Mouse (Mus musculus): Measurements from ENCODE around the gene Prkar1b. TPM values are rescaled to one million over a fixed set of nuclear protein-coding genes. Genes with fewer than 3 reads are reported as not detected.
A peak's percentile ranks its signal among the peaks of the same experiment; 100 is the strongest.

Gene Prkar1b
- total RNA-seq, 2 experiments from 2014 or later, result 1.7 to 2.5 TPM

DNA sequence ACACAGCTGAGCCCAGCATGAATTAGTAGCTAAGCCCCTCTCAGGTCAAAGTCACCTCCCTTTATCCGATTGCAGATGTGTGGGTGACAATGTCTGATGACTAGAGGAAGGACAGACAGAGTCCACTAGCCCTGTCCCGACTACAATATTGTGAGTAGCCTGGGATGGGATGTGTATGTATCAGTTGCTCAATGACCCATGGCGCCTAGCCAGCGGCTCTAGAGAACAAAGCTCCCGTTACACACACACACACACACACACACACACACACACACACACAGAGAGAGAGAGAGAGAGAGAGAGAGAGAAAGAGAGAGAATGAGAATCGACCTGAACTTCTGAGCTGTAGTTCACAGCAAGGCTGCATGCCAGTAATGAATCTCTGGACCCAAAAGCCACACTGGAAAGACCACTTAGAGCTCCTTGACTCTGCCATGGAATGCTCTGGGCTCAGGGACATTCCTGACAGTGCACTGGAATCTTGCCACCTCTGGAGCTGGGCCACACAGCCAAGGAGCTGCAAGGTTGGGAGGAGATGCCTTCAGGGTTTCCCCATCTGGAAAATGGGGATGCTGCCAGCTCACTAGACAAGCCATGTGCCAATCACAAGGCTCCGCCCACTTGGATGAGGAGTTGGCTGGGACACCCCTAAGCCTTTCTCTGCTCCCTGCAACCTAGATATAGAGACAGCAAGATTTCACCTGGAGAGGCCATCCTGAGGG is 159.0 kb downstream of the Prkar1b start:
- intact Hi-C loops (cut with DNase I), result loop anchor here (5.0 kb wide), 1 partner anchor 134 kb away; no protein-coding TSS in a partner anchor
- DNase-seq (ENCODE audit: low spot score), result no peak

DNA sequence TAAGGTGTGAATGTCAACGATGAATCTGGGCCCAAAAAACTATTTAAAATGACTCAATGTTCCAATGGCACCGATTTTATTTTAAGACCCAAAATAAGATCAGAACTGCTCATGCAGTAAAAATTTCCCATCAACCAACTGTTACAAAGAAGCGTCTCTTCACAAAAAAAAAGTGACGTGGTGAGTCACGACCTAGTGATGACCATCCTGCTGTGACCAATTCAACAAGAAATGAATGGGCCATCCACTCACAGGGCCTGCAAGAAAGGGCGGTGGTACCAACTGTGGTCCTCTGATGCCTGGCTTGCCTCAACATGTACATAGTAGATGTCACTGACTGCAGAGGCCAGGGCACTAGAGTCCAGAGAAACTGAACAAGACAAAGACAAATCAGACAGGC is 160.2 kb downstream of the Prkar1b start:
- intact Hi-C loops (cut with DNase I), result no loop called here
- DNase-seq (ENCODE audit: low spot score), result no peak

DNA sequence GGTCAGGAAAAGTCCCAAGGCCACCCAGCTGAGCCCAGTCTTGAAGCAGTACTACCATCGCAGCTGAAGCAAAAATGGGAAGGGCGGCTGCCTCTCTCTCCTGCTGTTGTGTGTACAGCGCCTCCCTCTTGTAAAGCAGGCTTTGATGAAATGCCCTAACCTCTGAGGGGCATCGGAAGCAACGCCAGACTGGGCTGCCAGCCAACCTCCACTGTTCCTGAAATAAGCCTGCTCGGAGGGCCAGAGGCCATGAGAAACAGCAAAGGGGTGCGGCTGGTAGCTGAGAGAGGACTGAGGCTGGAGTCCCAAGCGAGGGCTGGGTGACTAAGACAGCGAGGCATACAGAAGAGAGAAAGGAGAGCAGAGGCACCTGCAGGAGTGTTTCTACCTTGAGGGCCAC is 161.0 kb downstream of the Prkar1b start:
- intact Hi-C loops (cut with DNase I), result no loop called here
- DNase-seq (ENCODE audit: low spot score), result peak; percentile 58

DNA sequence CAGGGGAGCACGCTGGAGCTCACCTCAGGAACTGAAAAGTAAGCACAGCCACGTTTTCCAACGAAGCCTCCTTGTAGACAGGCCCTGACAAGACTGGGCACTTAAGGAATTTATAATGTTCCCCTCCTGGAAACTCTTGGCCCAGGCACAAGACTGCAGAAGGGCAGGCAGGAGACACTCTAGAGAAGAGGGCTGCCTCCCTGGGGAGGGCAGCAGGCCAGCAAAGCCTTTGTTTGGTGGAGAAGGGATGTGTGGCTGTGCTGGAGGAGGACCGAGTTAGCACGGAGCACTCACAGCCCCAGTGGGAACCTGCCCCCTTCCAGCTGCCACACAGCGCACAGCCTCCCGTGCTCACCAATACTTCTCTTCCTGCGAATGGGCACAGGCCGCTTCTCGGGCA is 161.8 kb downstream of the Prkar1b start:
- intact Hi-C loops (cut with DNase I), result no loop called here
- DNase-seq (ENCODE audit: low spot score), result no peak

DNA sequence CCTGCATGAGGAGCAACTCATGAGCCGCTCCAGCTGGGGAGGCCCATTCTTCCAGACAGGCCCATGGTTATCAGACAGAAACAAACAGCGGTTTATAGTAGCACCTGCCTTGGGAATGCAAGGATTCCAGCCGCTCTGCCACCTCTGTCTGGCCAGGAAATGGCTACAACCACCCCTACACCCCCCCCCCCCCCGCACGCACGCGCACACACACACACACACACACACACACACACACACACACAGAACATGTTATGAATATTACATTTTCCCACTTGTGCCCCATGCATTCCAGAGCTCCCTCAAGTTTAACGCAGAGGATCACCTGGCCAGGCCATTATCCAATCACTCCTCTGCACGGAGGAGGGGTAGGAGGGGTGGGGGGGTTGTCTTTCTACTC is 167.9 kb downstream of the Prkar1b start:
- intact Hi-C loops (cut with DNase I), result no loop called here
- DNase-seq (ENCODE audit: low spot score), result no peak

DNA sequence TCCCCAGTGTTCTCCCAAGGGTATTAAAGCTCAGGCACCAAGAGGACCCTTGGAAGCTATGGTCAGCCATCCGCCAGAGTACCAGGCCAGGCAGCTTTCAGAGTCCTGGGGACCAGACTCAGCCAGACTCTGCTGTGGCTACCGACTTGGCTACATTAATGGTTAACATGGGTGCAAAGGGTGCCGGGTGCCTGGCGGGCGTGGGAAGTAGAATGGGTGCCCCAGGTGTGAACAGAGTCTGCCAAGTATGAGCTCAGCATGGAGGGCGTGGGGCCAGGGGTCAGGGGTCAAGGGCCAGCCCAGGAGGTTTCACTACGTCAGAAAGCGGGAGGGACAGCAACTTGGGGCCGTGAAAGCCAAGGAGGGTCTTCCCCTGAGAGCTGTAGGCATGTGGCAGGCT is 169.2 kb downstream of the Prkar1b start:
- no peak for DNase-seq (ENCODE audit: low spot score)
- intact Hi-C loops (cut with DNase I), result no loop called here

DNA sequence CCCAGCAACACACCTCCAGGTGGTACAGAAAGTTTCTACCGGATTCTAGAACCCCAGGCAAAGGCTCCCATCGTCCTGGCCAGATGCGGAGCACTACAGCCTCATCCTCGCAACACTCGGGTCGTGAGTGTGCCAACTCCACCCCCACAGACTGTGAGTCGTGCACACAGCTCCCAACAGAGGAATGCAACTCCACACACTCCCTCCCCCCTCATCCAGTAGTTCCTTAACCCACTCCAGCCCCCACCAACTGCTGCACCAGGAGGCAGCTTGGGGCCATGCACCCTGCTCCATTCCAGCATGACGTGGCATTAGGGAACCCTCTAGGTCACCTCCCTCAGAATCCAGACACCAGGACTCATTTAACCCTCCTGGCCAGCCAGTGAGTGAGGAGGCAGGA is 170.0 kb downstream of the Prkar1b start:
- intact Hi-C loops (cut with DNase I), result no loop called here

DNA sequence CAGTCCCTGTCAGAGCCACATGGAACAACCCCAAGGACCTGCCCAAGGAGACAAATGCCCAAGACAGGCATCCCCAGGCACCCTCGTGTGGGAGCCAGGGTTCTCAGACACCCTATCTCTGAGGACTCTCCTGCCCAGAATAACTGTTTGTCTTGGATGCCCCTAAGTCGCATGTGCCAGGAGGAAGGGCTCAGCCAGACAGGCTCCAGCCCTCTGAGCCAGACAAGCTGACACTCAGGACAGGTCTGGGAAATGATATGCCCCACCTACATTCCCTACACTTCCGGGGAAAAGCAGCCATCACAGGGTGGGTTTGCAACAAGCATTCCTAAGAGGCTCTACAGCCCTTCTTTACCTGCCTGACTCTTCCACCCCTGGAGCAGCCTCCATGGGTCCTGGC is 172.0 kb downstream of the Prkar1b start:
- intact Hi-C loops (cut with DNase I), result no loop called here
- DNase-seq (ENCODE audit: low spot score), result no peak

More for the DNA sequence above, 170.0 kb downstream of the Prkar1b start:
- no peak for DNase-seq (ENCODE audit: low spot score)

DNA sequence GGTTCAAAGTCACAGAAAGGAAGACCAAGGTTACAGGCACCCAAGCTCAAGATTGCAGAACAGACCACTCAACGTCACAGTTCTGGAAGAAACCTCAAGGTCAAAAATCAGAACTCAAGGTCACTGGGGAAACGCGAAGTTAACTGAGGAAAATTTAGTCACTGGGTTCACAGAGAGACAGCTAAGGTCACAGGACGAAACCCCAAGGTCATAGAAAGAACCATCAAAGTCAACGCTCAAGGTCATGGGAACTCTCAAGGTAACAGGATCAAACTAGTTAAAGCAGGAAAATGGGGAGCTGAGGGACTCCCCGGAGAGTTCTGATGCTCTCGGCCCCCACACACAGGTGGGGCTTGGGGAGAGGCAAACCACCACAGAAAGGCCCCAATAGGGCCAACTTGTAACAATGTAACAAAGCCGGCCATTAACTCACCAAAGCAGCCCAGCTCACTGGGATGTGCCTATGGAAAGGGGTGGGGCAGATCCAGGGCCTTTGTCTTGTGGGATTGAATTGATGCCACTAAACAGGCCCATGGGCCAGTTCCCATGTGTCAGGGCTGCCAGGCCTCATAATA is 174.8 kb downstream of the Prkar1b start:
- intact Hi-C loops (cut with DNase I), result no loop called here
- no peak for DNase-seq (ENCODE audit: low spot score)

DNA sequence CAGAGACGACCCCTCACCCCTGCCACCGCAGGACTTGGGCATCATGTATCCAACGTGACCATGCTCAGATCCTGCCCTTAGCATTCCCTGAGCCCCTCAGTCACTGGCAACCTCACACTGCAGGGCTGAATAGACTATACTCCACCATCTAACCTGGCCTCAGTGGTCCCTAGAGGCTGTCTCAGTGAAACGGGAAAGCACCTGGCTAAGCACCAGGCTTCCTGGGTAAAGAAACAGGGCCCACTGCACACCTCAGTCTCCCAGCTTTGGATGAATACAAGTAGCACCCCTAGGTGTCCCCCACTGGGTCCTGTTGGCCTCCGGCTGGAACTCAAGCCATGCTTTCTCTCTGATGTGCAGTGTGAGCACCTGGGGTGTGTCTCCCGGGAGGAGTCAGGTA is 176.3 kb downstream of the Prkar1b start:
- intact Hi-C loops (cut with DNase I), result no loop called here
- no peak for DNase-seq (ENCODE audit: low spot score)

DNA sequence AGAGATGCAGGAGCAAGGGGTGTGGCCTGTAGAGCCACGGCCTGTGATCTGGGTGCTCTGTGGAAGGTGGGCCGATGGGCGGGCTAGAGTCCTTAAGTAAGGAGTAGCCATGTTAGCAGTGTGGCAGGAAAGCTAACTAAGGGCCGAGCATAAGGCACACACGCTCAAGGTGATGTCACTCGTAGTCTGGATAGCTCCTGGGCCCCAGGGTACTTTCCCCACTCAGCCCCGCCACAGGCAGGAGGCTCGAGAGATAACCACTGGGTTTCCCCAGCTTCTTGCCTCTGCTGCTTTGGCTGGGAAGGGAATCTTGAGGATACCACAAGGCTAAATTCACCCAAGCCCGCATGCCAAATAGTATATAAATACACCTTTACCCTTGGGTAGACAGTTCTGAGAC is 178.4 kb downstream of the Prkar1b start:
- DNase-seq (ENCODE audit: low spot score), result no peak
- intact Hi-C loops (cut with DNase I), result no loop called here

DNA sequence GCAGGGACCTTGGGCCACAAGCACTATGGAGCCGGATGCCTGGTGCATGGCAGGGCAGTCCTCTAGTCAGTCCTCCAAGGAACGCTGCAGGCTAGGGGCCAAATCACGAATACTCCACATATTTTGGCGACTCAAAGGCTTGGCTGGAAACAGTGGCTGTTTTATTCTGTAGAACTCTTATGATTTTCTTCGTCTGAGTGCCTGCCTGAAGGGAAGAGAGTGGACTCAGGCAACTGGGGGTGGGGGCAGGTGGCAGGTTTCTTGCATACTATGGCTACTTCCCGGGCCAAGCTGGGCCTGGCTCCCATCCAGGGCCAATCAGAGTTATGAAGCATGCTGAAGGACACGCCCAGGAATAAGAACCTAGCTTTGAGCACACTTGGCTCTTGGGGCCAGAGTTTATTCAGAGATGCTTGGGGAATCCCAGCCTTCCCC is 179.7 kb downstream of the Prkar1b start:
- no peak for DNase-seq (ENCODE audit: low spot score)

More for the DNA sequence above, 179.7 kb downstream of the Prkar1b start:
- intact Hi-C loops (cut with DNase I), result no loop called here

Other genes starting within 250 kb of the Prkar1b start
- gene Pdgfa, start 152.6 kb downstream of the Prkar1b start, total RNA-seq (2021), result 10 to 100 TPM; 23.3 to 27.2 TPM
- 10 to 100 TPM; 14.5 to 21.9 TPM for gene Dnaaf5, start 222 bp upstream of the Prkar1b start, total RNA-seq (2021)
- 10 to 100 TPM; 42.4 to 53.7 TPM for gene Sun1, start 50.6 kb upstream of the Prkar1b start, total RNA-seq (2021)
- gene Get4, start 102.3 kb upstream of the Prkar1b start, total RNA-seq (2021), result 10 to 100 TPM; 40.9 to 45.2 TPM
- 1 to 10 TPM; 1.4 to 1.5 TPM for gene Adap1, start 175.6 kb upstream of the Prkar1b start, total RNA-seq (2021)
- 10 to 100 TPM; 82.2 to 91.1 TPM for gene Cox19, start 201.4 kb upstream of the Prkar1b start, total RNA-seq (2021)
- gene Cyp2w1, start 202.6 kb upstream of the Prkar1b start, total RNA-seq (2021), result not detected
- 10 to 100 TPM; 35.3 to 58.5 TPM for gene Gpr146, start 227.7 kb upstream of the Prkar1b start, total RNA-seq (2021)

Measured in heart, postnatal 25 days (tissue).